Mouse (Mus musculus) CH12.LX (cell line): Measurements from ENCODE around the gene Nt5c2.

Experiments used
- CHD2 ChIP-seq: IDR thresholded peaks from 2 replicates; pipeline ENCODE4 v1.6.1; 2011; ENCODE audit warnings: low read length, improper control_type of control experiment
- CTCF ChIP-seq, 2 experiments: IDR thresholded peaks in 1 of 2; conservative IDR thresholded peaks in 1 of 2; 2 replicates each; pipeline ENCODE4 v1.5.1; 2011 to 2012; ENCODE audit warnings: low read depth in 2 of 2, low read length in 2 of 2, improper control_type of control experiment in 1 of 2, inconsistent platforms in 1 of 2, mild to moderate bottlenecking in 1 of 2, moderate library complexity in 1 of 2
- KAT2A ChIP-seq: IDR thresholded peaks from 2 replicates; pipeline ENCODE4 v1.6.1; 2012; ENCODE audit warnings: low read length, improper control_type of control experiment, inconsistent platforms; ENCODE audit not compliant: insufficient replicate concordance
- POLR2A ChIP-seq: IDR thresholded peaks from 2 replicates; pipeline ENCODE4 v1.6.1; 2011; ENCODE audit warnings: low read depth, mild to moderate bottlenecking, improper control_type of control experiment, low read length
- POLR2AphosphoS2 ChIP-seq: IDR thresholded peaks from 2 replicates; pipeline ENCODE4 v1.6.1; 2011; ENCODE audit warnings: low read depth, low read length, improper control_type of control experiment
- SIN3A ChIP-seq: IDR thresholded peaks from 2 replicates; pipeline ENCODE4 v1.6.1; 2012; ENCODE audit warnings: low read length, improper control_type of control experiment, inconsistent platforms
- SMC3 ChIP-seq: IDR thresholded peaks from 2 replicates; pipeline ENCODE4 v1.6.1; 2011; ENCODE audit warnings: low read depth, low read length, improper control_type of control experiment
- TBP ChIP-seq: conservative IDR thresholded peaks from 2 replicates; pipeline ENCODE4 v1.6.1; 2011; ENCODE audit warnings: low read depth, low read length, improper control_type of control experiment
- USF1 ChIP-seq: IDR thresholded peaks from 2 replicates; pipeline ENCODE4 v1.6.1; 2014; ENCODE audit warnings: low read depth, mild to moderate bottlenecking, inconsistent platforms, low read length, improper control_type of control experiment
- ZC3H11A ChIP-seq: IDR thresholded peaks from 2 replicates; pipeline ENCODE4 v1.6.1; 2012; ENCODE audit warnings: low read depth, mild to moderate bottlenecking, inconsistent platforms, low read length, improper control_type of control experiment

GRCm38 (mm10) chr19:46856232-46856631 lies 158.7 kb downstream of the Nt5c2 start:
- TF ChIP-seq SMC3 = no peak
- TF ChIP-seq POLR2AphosphoS2 = no peak
- TF ChIP-seq CTCF (conservative IDR thresholded peaks at IDR 0.05 in 1 of 2, IDR thresholded peaks at IDR 0.05 in 1 of 2; ENCODE audit: low read depth in 2 of 2, low read length in 2 of 2) = no peak
- no peak for TF ChIP-seq USF1
- no peak for TF ChIP-seq CHD2
- no peak for TF ChIP-seq SIN3A
- TF ChIP-seq TBP = no peak
- no peak for TF ChIP-seq POLR2A
- no peak for TF ChIP-seq ZC3H11A
- TF ChIP-seq KAT2A = no peak
